Mouse (Mus musculus) heart, embryonic 10.5 days (tissue): Measurements from ENCODE around the gene Chrd. TPM values are rescaled to one million over a fixed set of nuclear protein-coding genes. Genes with fewer than 3 reads are reported as not detected.

Source experiments
- DNase-seq: peaks from one replicate; pipeline ENCODE4 v3.0.0-alpha.2; 2017; ENCODE audit warnings: low spot score
- H3K27ac ChIP-seq: fragments of 300-500 bp; sonication (generic); 2 replicates; pipeline ENCODE4 v1.5.1; 2016; ENCODE audit warnings: mild to moderate bottlenecking
- H3K27me3 ChIP-seq: fragments of 300-500 bp; sonication (generic); 2 replicates; pipeline ENCODE4 v1.6.1; 2016; ENCODE audit warnings: mild to moderate bottlenecking; ENCODE audit not compliant: poor library complexity, insufficient read depth, severe bottlenecking
- H3K36me3 ChIP-seq: fragments of 300-500 bp; sonication (generic); 2 replicates; pipeline ENCODE4 v1.6.1; 2016; ENCODE audit warnings: mild to moderate bottlenecking, moderate library complexity
- H3K4me1 ChIP-seq: fragments of 300-500 bp; sonication (generic); 2 replicates; pipeline ENCODE4 v1.6.1; 2016; ENCODE audit warnings: mild to moderate bottlenecking
- H3K4me3 ChIP-seq: fragments of 300-500 bp; sonication (generic); 2 replicates; pipeline ENCODE4 v1.5.1; 2016; ENCODE audit warnings: mild to moderate bottlenecking, moderate library complexity
- H3K9me3 ChIP-seq: fragments of 300-500 bp; sonication (generic); 2 replicates; pipeline ENCODE4 v1.6.1; 2016; ENCODE audit warnings: mild to moderate bottlenecking, moderate library complexity
- WGBS: fragments of 180-500 bp; shearing (Covaris S2); methylation state at CpG from one replicate; pipeline ENCODE4 v1.1.7; 2016; 5-methylcytosine and 5-hydroxymethylcytosine counted together
- polyA plus RNA-seq: library from polyadenylated mRNA; unstranded; fragments of >200 nt; fragmentation: Nextera tagmentation; extraction: Ambion mirVana; gene quantifications from 2 replicates; pipeline ENCODE4 v1.2.1, GENCODE M21; 2016

Gene Chrd
- polyA plus RNA-seq, result 0.27 and 0.87 TPM in 2 replicates

DNA sequence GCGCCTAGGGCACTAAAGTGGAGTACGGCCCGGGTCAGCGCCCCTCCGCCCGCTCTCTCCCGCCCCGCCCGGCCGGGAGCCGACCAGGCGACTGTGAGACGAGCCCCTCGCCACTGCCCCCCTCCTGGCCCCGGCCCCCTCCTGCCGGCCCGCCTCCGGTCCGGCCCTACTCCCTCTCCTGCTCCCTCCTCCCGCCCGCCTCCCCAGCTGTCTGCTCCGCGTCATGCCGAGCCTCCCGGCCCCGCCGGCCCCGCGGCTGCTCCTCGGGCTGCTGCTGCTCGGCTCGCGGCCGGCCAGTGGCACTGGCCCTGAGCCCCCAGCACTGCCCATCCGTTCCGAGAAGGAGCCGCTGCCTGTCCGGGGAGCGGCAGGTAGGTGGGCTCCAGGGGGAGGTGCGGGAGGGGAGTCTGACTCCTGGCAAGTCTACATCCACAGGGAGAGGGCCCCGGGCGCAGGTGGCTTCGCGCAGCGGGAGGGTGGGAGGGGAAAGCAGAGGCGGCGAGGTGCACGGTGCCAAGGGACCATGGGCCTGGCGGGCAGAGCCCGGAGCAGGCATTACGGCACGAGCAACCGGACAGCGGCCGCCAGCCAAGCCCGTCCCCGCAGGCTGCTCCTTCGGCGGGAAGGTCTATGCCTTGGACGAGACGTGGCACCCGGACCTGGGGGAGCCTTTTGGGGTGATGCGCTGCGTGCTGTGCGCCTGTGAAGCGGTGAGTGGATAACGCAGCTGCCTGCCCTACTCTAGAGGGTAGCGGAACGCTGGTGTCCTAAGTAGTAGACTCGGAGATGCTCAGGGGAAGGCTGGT, at the start of gene Chrd:
TSS of gene Chrd (plus strand) at position 203 of the 806 bp plus-strand sequence.
- Histone ChIP-seq H3K27ac (peak within 1 kb of the TSS; percentile 81), H3K27me3 (peaks cover 77% of the 10 kb centered on the region), H3K4me1 (peaks cover 37% of the 10 kb centered on the region), H3K36me3 (no peaks in the 10 kb centered on the region), H3K9me3 (no peaks in the 10 kb centered on the region), H3K4me3 (peak within 1 kb of the TSS; percentile 69)
- no peak for DNase-seq
- under 1% methylated on average over 58 of the region's 70 CpGs for WGBS

DNA sequence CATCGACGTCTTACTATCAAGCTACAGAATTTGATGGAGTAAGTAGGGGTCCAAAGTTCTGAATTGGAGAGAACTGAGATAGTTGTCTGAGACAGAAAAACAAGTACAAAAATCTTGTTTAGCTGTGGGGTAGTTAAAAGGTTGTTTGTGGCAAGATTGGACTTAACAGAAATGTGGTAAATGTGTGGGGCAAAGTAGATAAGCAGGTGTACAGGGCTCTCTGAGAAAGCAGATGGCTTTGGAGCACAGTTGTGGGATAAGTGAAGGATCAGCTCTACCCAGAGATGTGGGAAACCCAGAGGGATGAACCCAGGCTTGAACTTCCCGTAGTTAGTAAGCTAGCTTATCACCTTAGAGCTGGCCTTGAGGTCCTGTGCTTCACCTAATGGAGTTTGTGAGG, 42.2 kb upstream of the Chrd start:
- Histone ChIP-seq H3K36me3 (peaks cover 63% of the 10 kb centered on the region), H3K9me3 (no peaks in the 10 kb centered on the region), H3K4me1 (peaks cover 24% of the 10 kb centered on the region), H3K27me3 (peaks cover 15% of the 10 kb centered on the region), H3K27ac (no peak overlapping the region), H3K4me3 (no peak overlapping the region)
- 82% methylated on average over 3 of the region's 3 CpGs for whole genome bisulfite sequencing
- DNase-seq, result no peak

DNA sequence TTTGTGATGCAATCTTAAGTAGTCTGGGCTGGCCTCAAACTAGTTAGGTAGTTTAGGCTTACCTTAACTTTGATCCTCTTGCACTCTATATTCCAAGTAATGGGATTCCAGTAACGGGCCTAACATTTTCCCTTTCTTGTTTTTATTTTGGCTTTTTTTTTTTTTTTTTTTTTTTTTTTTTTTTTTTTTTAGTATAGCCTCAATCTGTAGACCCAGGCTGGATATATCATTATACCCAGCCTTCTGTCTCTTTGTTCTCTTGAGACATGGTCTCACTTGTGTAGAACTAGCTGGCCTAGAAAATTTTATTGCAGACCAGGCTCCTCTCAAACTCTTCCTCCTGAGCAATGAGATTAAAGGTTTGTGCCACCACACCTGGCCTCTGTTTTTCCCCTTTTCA, 41.3 kb upstream of the Chrd start:
- Histone ChIP-seq H3K9me3 (no peaks in the 10 kb centered on the region), H3K4me3 (no peak overlapping the region), H3K36me3 (peaks cover 55% of the 10 kb centered on the region), H3K4me1 (peaks cover 30% of the 10 kb centered on the region), H3K27me3 (peaks cover 22% of the 10 kb centered on the region), H3K27ac (no peak overlapping the region)
- WGBS, result 88% methylated on average over 1 of the region's 1 CpGs
- no peak for DNase-seq

DNA sequence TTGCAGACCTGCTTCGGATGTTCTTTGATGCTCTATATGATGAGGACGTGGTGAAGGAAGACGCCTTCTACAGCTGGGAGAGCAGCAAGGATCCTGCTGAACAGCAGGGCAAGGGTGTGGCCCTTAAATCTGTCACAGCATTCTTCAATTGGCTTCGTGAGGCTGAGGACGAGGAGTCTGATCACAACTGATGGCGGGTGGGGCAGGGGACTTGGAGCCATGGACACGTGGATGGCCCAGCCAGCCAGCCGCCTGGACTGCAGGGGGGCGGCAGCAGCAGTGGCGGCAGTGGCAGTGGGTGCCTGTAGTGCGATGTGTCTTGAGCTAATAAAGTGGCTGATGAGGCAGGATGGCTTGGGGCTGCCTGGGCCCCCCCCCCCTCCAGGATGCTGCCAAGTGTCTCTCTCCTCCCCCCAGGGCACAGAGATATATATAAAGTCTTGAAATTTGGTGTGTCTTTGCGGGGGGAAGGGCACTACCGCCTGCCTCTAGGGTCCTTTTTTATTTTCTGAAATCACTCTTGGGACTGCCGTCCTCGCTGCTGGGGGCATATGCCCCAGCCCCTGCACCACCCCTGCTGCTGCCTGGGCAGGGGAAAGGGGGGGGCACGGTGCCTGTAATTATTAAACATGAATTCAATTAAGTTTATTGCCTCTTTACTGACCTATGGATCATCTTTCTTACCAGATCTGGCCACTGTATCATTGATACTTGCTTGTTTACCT, 40.5 kb upstream of the Chrd start:
- H3K9me3 ChIP-seq, result no peaks in the 10 kb centered on the region
- 50% methylated on average over 16 of the region's 16 CpGs for WGBS
- peaks cover 47% of the 10 kb centered on the region for H3K36me3 ChIP-seq
- no peak overlapping the region for H3K27ac ChIP-seq
- DNase-seq, result no peak
- H3K27me3 ChIP-seq, result peaks cover 29% of the 10 kb centered on the region
- H3K4me1 ChIP-seq, result peaks cover 30% of the 10 kb centered on the region
- peak overlapping the region; percentile 61 for H3K4me3 ChIP-seq

DNA sequence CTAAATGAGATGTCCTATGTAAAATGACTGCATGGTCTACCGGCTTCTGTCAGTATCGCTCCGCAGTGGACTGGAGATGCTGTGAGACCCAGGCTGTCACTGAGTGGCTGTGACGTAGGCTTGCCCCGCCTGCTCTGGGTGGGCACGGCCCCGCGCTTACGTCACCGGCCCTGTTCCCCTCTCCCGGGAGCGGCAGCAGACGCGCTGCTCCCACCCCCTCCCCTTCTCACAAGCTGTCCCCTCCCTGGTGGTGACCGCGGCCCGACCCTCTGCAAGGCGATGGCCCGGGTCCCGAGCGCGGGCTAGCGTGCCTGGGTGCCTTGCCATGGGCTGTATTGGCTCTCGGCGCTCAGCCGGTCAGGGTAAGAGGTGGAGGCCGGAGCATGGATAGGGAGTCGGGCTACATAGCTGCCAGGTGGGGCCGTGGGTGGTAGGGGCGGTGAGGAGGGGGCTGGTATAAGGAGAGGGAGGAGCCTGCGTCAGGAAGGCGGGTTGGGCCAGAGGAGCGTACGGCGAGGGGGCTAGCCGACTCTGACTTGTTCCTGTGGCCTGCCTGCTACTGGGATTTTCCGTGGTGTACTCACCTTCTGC, 39.7 kb upstream of the Chrd start, which contains the start of gene Fam131a:
TSS of gene Fam131a (plus strand) at position 131 of the 591 bp plus-strand sequence.
- peaks cover 35% of the 10 kb centered on the region for H3K27me3 ChIP-seq
- no peaks in the 10 kb centered on the region for H3K9me3 ChIP-seq
- WGBS, result under 1% methylated on average over 35 of the region's 37 CpGs

DNA sequence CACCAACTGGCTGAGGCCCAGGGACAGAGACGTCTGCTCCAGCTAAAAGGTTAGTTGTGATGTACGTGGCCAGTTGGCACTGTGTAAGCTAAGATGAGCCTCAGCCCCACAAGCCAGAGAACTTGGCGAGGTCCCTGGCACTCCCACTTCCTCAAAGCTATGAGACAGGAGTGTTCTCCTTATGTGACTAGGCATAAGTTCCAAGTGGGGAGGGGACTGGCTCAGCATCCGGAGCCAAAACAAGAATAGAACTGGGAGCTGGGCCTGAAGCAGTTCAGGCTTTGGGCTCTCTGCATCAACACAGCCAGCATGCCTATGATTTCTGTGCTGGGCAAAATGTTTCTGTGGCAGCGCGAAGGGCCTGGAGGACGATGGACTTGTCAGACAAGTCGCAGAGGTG, 38.1 kb upstream of the Chrd start:
- 82% methylated on average over 8 of the region's 8 CpGs for WGBS
- peaks cover 23% of the 10 kb centered on the region for H3K36me3 ChIP-seq
- H3K4me1 ChIP-seq, result peaks cover 30% of the 10 kb centered on the region
- no peak overlapping the region for H3K4me3 ChIP-seq
- H3K9me3 ChIP-seq, result no peaks in the 10 kb centered on the region
- H3K27ac ChIP-seq, result no peak overlapping the region
- peaks cover 40% of the 10 kb centered on the region for H3K27me3 ChIP-seq
- DNase-seq, result no peak

More for the DNA sequence above, 39.7 kb upstream of the Chrd start, which contains the start of gene Fam131a:
- Histone ChIP-seq H3K4me3 (peak within 1 kb of the TSS; percentile 61), H3K36me3 (peaks cover 39% of the 10 kb centered on the region), H3K4me1 (peaks cover 30% of the 10 kb centered on the region), H3K27ac (peak within 1 kb of the TSS; percentile 76)
- peak; percentile 98 for DNase-seq

DNA sequence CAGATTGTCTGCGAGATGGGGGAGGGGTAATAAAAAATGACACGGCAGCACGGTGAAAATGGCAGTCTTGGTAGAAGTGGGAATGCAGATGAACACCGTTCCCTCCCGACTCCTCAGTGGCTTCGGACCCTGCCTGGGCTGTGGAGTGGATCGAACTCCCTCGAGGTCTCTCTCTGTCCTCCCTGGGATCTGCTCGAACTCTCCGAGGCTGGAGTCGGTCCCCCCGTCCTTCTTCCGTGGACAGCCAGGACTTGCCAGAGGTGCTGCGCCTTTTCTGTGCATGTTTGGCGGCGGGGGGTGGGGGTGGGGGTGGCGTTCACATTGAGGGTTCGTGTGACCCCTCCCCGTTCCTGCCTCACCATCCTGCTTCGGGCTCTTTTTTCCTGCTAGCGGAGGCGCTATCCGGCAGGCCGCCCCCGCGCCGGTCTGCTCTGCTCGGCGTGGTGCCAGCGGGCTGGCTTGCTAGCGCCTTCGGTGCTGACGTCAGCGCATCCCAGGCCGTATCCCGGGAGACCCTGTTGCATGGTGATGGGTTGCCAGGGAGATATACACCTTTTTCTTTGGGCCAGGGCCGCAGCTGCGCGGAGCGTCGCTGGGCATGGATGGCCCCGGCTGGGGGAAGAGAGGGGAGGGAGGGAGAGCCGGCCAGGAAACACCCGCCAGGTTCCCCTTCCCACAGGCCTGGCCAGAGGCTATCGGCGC, 37.2 kb upstream of the Chrd start:
- Histone ChIP-seq H3K36me3 (peaks cover 13% of the 10 kb centered on the region), H3K9me3 (no peaks in the 10 kb centered on the region), H3K27me3 (peaks cover 40% of the 10 kb centered on the region), H3K4me3 (peak overlapping the region; percentile 57), H3K4me1 (peaks cover 30% of the 10 kb centered on the region), H3K27ac (peak overlapping the region; percentile 69)
- peak; percentile 91 for DNase-seq
- 2% methylated on average over 46 of the region's 46 CpGs for WGBS

DNA sequence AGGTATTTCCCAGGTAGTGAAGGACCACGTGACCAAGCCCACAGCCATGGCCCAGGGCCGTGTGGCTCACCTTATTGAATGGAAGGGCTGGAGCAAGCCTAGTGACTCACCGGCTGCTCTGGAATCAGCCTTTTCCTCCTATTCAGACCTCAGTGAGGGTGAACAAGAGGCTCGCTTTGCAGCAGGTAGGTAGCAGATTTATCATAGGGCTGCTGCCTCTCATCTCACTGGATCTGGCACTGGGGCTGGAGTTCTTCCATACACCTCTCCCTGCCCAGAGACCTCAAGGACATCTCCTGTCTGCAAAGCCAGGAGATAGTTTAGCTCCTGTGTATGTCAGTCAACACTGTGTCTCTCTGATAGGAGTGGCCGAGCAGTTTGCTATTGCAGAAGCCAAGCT, 33.7 kb upstream of the Chrd start:
- H3K9me3 ChIP-seq, result no peaks in the 10 kb centered on the region
- no peaks in the 10 kb centered on the region; the same call in 1 of the 2 replicates for H3K36me3 ChIP-seq
- peaks cover 34% of the 10 kb centered on the region for H3K4me1 ChIP-seq
- no peak overlapping the region for H3K4me3 ChIP-seq
- 60% methylated on average over 5 of the region's 5 CpGs for WGBS
- no peak overlapping the region for H3K27ac ChIP-seq
- DNase-seq, result no peak
- H3K27me3 ChIP-seq, result peaks cover 40% of the 10 kb centered on the region

DNA sequence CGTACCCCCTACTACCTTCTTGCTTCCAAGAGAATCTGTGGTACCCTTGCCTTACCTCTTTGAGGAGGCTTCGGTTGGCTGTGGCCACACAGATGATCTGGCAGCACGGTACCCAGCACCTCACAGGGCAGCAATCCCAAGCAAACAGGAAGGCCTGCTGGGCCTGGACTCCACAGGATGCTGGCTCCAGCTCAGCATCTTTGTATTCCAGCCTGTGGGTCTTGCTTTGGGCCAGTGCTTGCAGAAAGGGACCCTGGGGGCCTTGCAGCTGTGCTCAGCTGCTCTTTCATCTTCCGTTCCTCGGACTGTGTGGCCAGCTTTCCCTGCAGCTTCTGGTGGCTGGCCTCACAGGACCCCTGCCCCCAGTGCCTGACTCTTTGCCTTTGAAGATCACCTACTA, 32.9 kb upstream of the Chrd start:
- Histone ChIP-seq H3K27me3 (peaks cover 32% of the 10 kb centered on the region), H3K27ac (no peak overlapping the region), H3K9me3 (no peaks in the 10 kb centered on the region), H3K4me3 (no peak overlapping the region), H3K4me1 (peaks cover 34% of the 10 kb centered on the region), H3K36me3 (peaks cover under 1% of the 10 kb centered on the region; the same call in 1 of the 2 replicates)
- no peak for DNase-seq
- WGBS, result 46% methylated on average over 5 of the region's 5 CpGs

DNA sequence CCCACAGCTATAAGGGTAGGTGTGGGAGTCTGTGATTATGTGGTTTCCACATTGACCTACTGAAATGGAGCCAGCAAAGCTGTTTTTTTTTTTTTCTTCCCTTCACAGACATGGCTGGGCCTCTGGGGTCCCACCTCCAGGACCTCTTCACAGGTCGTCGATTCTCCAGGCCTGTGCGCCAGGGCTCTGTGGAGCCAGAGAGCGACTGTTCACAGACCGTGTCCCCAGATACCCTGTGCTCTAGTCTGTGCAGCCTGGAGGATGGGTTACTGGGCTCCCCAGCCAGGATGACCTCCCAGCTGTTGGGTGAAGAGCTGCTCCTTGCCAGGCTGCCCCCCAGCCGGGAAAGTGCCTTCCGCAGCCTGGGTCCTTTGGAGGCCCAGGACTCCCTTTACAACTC, 31.6 kb upstream of the Chrd start:
- Histone ChIP-seq H3K27ac (peak overlapping the region; percentile 76), H3K4me1 (peaks cover 22% of the 10 kb centered on the region), H3K36me3 (peaks cover 8% of the 10 kb centered on the region; the same call in 1 of the 2 replicates), H3K27me3 (peaks cover 21% of the 10 kb centered on the region), H3K9me3 (no peaks in the 10 kb centered on the region), H3K4me3 (0 out of 2 replicates have a peak overlapping the region, but pooled peaks have one; percentile 12)
- 68% methylated on average over 7 of the region's 7 CpGs for WGBS
- no peak for DNase-seq

DNA sequence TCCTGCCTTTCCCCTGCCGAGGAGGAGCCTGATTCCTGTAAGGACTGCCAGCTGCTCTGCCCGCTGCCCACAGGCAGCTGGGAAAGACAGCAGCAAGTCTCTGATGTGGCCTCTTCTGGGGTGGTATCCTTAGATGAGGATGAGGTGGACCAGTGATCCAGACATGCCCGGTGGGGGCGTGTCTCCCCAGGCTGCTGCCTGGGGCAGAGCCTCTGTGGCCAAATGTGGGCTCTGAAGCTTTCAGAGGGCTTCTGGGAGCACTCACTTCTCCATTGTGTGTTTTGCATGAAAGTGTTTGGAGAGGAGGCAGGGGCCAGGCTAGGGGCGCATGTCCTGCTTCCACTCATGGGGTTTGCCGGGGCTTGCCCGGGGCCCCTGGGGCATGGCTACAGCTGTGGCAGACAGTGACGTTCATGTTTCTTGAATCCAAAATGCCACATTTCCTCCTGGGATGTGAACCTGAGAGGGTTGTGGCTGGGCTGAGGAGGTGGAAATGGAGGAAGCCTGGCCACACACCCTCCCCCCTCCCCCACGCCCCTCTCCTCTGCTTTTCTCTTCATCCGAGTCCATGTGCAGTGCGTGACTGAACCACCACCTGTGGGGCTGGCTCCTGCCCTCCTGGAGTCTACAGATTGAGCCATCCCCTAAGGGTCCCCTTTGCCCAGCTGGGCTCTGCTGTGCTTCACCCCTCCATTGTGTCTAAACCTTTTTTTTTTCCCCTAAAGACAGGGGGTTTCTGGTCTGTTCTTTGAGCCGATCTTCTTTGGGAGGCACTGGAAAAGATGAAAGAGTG, 31.0 kb upstream of the Chrd start:
- H3K9me3 ChIP-seq, result no peaks in the 10 kb centered on the region
- peaks cover 12% of the 10 kb centered on the region; the same call in 1 of the 2 replicates for H3K36me3 ChIP-seq
- H3K4me1 ChIP-seq, result peaks cover 26% of the 10 kb centered on the region
- peak overlapping the region; percentile 76 for H3K27ac ChIP-seq
- no peak for DNase-seq
- peaks cover 16% of the 10 kb centered on the region; the same call in 1 of the 2 replicates for H3K27me3 ChIP-seq
- WGBS, result 29% methylated on average over 12 of the region's 12 CpGs
- H3K4me3 ChIP-seq, result peak overlapping the region; percentile 12; the same call in 1 of the 2 replicates
